Mouse (Mus musculus) spleen, adult 2 months (tissue): ENCODE data around the gene Gfpt2.

ENCODE experiments used
- CTCF ChIP-seq: fragments of 200-500 bp; IDR thresholded peaks from 2 replicates; pipeline ENCODE4 v1.5.1; 2011; ENCODE audit warnings: mild to moderate bottlenecking, inconsistent platforms; ENCODE audit not compliant: insufficient read depth, insufficient read length, insufficient replicate concordance; ENCODE audit errors: extremely low read depth
- POLR2A ChIP-seq: fragments of 200-500 bp; IDR thresholded peaks from 2 replicates; pipeline ENCODE4 v1.6.1; 2011; ENCODE audit warnings: low read depth, low read length, inconsistent platforms

GRCm38 (mm10) chr11:49793131-49793530, 847 bp upstream of the Gfpt2 start:
- TF ChIP-seq CTCF (no peak), POLR2A (no peak)
